Mouse (Mus musculus) adrenal gland, adult 10 weeks (tissue): Measurements from ENCODE around the gene Pheta1. TPM values are rescaled to one million over a fixed set of nuclear protein-coding genes. Genes with fewer than 3 reads are reported as not detected.

Experiments used
- polyA plus RNA-seq: library from polyadenylated mRNA; stranded (reverse); fragments of 350-450 nt; fragmentation: Illumina TruSeq; extraction: RNeasy Lipid Tissue Mini Kit (QIAGEN cat#74804); gene quantifications from one replicate; pipeline ENCODE4 v1.2.3, GENCODE M21; 2014; ENCODE audit warnings: low read depth, low replicate concordance

The Pheta1 gene
- polyA plus RNA-seq: not detected

GRCm38 (mm10) chr5:121848743-121849142 is at the start of gene Pheta1:
Gene Pheta1 (plus strand): TSS chr5:121848984.

DNA sequence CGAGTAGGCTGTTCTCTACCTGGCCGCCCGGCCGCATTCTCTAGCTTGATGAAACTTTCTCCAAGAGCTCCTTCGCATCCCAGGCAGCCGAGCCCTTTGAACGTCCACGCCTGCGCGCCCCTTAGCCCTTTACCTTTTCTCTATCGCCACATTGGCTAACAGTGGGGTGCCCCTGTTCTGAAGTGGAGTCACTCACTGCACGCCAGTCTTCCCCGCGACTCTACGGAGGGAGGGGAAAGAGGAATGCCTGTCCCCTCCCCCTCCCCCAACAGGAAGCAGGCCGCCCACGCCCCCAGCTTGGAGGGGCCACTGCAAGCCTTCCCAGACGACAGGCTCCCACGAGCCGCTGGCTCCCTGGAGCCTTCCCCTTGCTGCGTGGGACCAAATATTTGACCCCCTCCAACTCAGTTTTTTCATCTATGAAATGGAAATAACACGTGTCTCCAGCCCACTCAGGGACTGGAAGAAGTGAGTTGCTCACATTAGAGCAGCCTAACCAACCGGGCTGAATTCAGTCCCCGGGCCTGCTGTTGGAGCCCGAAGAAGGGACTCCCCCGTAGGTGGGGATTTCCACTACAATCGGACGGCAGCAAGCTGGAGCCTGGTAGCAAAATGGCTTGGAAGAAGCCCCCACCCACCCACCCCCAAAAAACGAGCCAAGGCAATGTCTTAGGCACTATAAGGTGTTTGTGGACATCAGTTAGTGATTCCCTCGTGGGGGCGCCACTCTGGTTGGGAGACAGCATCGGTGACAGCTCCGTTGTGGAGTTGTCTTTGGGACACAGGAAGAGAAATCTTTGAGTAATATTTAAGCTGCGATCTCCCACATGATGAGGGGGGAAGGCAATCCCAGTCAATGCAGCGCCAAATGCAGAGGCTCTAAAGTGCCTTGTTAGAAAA is 11.1 kb upstream of the Pheta1 start, which contains the start of gene Sh2b3:
Sh2b3 (minus strand) TSS at position 206 of the 900 bp plus-strand sequence.

Other genes starting within 250 kb of the Pheta1 start
- gene Acad12, start 230.0 kb upstream of the Pheta1 start, polyA plus RNA-seq: 11.8 TPM
- gene Acad10, start 188.5 kb upstream of the Pheta1 start, polyA plus RNA-seq: 1.3 TPM
- 36.2 TPM for gene Brap, start 188.4 kb upstream of the Pheta1 start, polyA plus RNA-seq
- gene Atxn2, start 137.6 kb upstream of the Pheta1 start, polyA plus RNA-seq: 352 TPM
- gene Sh2b3, start 11.3 kb upstream of the Pheta1 start, polyA plus RNA-seq: 13.0 TPM
- gene Cux2, start 201.1 kb downstream of the Pheta1 start, polyA plus RNA-seq: 1.5 TPM